Mouse (Mus musculus) small intestine, adult 2 months (tissue): Measurements from ENCODE around the gene Krtap26-1. TPM values are rescaled to one million over a fixed set of nuclear protein-coding genes. Genes with fewer than 3 reads are reported as not detected.

ENCODE experiments used
- H3K27ac ChIP-seq: fragments of 200-500 bp; 2 replicates; pipeline ENCODE4 v1.5.1; 2012; ENCODE audit warnings: low read depth, low read length, control low read depth, inconsistent platforms; ENCODE audit not compliant: insufficient read depth
- H3K27me3 ChIP-seq: fragments of 200-500 bp; 2 replicates; pipeline ENCODE4 v1.6.1; 2012; ENCODE audit warnings: mild to moderate bottlenecking, moderate library complexity, low read length, inconsistent platforms; ENCODE audit not compliant: control insufficient read depth, insufficient read depth
- H3K36me3 ChIP-seq: fragments of 200-500 bp; 2 replicates; pipeline ENCODE4 v1.6.1; 2012; ENCODE audit warnings: mild to moderate bottlenecking, low read length, control low read depth, inconsistent platforms; ENCODE audit not compliant: control insufficient read depth, insufficient read depth
- H3K4me1 ChIP-seq: fragments of 200-500 bp; 2 replicates; pipeline ENCODE4 v1.6.1; 2012; ENCODE audit warnings: low read length, inconsistent platforms, mixed read lengths; ENCODE audit not compliant: control insufficient read depth, insufficient read depth, insufficient read length
- H3K4me3 ChIP-seq: fragments of 200-500 bp; 2 replicates; pipeline ENCODE4 v1.5.1; 2012; ENCODE audit warnings: low read depth, mild to moderate bottlenecking, control low read depth, inconsistent platforms, low read length, moderate library complexity
- CTCF ChIP-seq: fragments of 200-500 bp; IDR thresholded peaks from 2 replicates; pipeline ENCODE4 v1.5.1; 2012; ENCODE audit warnings: low read depth, mild to moderate bottlenecking, control low read depth, inconsistent platforms, low read length, moderate library complexity, mixed read lengths; ENCODE audit not compliant: insufficient replicate concordance, insufficient read length; ENCODE audit errors: extremely low read depth
- POLR2A ChIP-seq: fragments of 200-500 bp; IDR thresholded peaks from 2 replicates; pipeline ENCODE4 v1.6.1; 2012; ENCODE audit warnings: low read depth, mild to moderate bottlenecking, control low read depth, inconsistent platforms, low read length, moderate library complexity
- WGBS: fragments of 180-500 bp; shearing (Covaris S2); methylation state at CpG from one replicate; pipeline ENCODE4 v1.1.7; 2018; 5-methylcytosine and 5-hydroxymethylcytosine counted together
- polyA plus RNA-seq: library from polyadenylated mRNA; depleted of rRNA; stranded (reverse); fragments of >200 nt; gene quantifications from 2 replicates; pipeline ENCODE4 v1.2.3, GENCODE M21; 2012; rRNA removed

The Krtap26-1 gene
- not detected in 2 replicates for polyA plus RNA-seq

DNA sequence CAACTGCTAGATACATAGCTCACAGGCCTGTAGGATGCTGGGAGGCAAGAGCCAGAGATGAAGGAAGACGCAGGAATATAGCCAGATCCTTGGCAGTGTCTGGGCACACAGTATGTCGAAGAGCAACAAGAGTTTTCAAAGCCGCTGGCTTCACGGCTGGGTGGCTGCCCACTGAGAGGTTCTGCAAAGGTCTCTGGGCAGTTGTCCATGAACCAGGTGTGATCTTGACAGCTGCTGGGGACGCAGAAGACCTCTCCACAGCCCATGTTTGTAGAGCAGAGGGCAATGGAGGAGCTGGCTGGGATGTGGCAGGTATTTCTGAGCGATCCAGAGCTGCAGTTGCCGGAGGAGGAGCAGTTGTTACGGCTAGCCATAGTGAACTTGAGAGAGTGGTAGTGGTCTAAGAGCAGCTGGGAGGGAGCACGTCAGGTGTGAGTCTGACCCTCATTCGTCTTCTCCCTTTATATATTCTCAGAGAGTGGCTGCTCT lies at the start of gene Krtap26-1:
Gene Krtap26-1, minus strand, starts transcription at position 439 of the 489 bp plus-strand sequence.
- Histone ChIP-seq H3K4me1 (peaks cover 6% of the 10 kb centered on the region; the same call in 1 of the 2 replicates), H3K4me3 (no peak within 1 kb of the TSS), H3K27ac (no peak within 1 kb of the TSS), H3K27me3 (no peaks in the 10 kb centered on the region), H3K36me3 (no peaks in the 10 kb centered on the region)
- WGBS, result 89% methylated on average over 10 of the region's 10 CpGs
- TF ChIP-seq POLR2A, result no peak
- no peak for TF ChIP-seq CTCF

DNA sequence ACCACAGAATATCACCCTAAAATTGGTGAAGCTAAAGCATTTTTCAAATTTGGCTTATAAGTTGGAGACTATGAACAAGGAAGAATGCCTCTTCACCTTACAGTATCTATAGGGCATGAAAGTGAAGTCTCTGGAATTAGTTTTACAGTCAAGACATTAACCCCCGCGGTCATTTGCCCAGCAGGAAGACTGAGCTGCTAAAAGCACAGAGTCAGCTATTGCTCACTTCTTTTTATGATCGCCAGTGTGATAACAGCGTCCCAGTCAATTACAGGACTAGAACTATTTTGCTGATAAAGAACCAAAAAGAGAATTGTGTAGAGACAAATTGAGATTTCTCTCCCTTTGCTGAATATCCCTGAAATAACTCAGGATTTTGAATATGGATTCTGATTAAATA lies 48.7 kb upstream of the Krtap26-1 start:
- Histone ChIP-seq H3K4me1 (0 out of 2 replicates have a peak, but pooled peaks cover 2% of the 10 kb centered on the region), H3K27ac (no peak overlapping the region), H3K27me3 (no peaks in the 10 kb centered on the region), H3K36me3 (no peaks in the 10 kb centered on the region), H3K4me3 (no peak overlapping the region)
- TF ChIP-seq CTCF, result no peak
- TF ChIP-seq POLR2A, result no peak
- WGBS, result 28% methylated on average over 4 of the region's 4 CpGs

DNA sequence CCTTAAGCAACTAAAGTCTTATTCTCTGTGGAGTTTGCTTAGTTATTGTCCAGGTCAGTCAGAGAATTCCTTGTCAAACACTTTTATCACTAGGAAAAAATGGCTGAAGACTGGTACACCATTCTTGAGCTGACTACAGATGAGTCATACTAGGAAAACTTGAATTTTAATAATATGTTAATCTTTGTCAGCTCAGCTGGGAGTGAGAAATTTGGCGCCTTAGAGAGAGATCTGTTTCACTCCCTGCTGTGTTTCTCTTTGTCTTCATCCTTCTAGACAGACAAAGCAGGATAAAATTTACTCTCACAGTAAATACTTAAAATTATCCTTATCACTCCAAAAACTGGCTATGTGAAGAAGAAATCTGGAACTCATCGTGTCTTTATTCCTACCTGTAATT lies 33.7 kb upstream of the Krtap26-1 start:
- no peaks in the 10 kb centered on the region for H3K27me3 ChIP-seq
- no peak overlapping the region for H3K4me3 ChIP-seq
- no peaks in the 10 kb centered on the region for H3K4me1 ChIP-seq
- no peak overlapping the region for H3K27ac ChIP-seq
- no peaks in the 10 kb centered on the region for H3K36me3 ChIP-seq
- 61% methylated on average over 2 of the region's 2 CpGs for WGBS
- no peak for TF ChIP-seq CTCF
- TF ChIP-seq POLR2A, result no peak

DNA sequence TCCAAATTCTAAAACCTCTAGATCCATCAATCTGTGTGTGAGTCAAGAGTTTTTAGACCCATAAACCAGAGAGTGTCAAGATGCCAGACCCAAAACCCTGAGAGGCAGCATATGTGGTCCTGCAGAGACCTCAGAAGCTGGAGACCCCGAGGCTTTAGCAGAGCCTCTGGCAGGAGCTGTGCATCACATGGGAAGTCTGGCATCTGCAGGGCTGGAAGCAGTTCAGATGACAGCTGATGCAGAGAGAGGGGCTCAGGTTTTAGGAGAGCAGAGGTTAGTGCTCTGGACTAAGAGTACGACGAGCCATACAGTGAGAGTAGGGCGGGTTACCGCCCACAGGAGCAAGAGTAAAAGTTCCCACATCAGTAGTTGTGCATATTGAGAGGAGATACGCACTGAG lies 31.5 kb upstream of the Krtap26-1 start:
- TF ChIP-seq CTCF, result no peak
- no peak for TF ChIP-seq POLR2A
- Histone ChIP-seq H3K4me1 (no peaks in the 10 kb centered on the region), H3K36me3 (no peaks in the 10 kb centered on the region), H3K4me3 (no peak overlapping the region), H3K27me3 (no peaks in the 10 kb centered on the region), H3K27ac (no peak overlapping the region)
- 80% methylated on average over 6 of the region's 6 CpGs for WGBS

GRCm38 (mm10) chr16:88671571-88671970 lies 24.0 kb upstream of the Krtap26-1 start, which contains the start of gene Krtap27-1:
Gene Krtap27-1 (minus strand): TSS chr16:88671671.
- H3K4me1 ChIP-seq, result no peaks in the 10 kb centered on the region
- H3K4me3 ChIP-seq, result no peak within 1 kb of the TSS
- WGBS, result 90% methylated on average over 4 of the region's 4 CpGs
- H3K27me3 ChIP-seq, result no peaks in the 10 kb centered on the region
- no peak within 1 kb of the TSS for H3K27ac ChIP-seq
- no peaks in the 10 kb centered on the region for H3K36me3 ChIP-seq
- TF ChIP-seq POLR2A (no peak), CTCF (no peak)

GRCm38 (mm10) chr16:88657426-88657825 lies 9.8 kb upstream of the Krtap26-1 start:
- no peak overlapping the region for H3K4me3 ChIP-seq
- H3K4me1 ChIP-seq, result no peaks in the 10 kb centered on the region
- no peak overlapping the region for H3K27ac ChIP-seq
- H3K36me3 ChIP-seq, result no peaks in the 10 kb centered on the region
- no peaks in the 10 kb centered on the region for H3K27me3 ChIP-seq
- TF ChIP-seq CTCF, result no peak
- no peak for TF ChIP-seq POLR2A
- WGBS, result 15% methylated on average over 1 of the region's 1 CpGs

DNA sequence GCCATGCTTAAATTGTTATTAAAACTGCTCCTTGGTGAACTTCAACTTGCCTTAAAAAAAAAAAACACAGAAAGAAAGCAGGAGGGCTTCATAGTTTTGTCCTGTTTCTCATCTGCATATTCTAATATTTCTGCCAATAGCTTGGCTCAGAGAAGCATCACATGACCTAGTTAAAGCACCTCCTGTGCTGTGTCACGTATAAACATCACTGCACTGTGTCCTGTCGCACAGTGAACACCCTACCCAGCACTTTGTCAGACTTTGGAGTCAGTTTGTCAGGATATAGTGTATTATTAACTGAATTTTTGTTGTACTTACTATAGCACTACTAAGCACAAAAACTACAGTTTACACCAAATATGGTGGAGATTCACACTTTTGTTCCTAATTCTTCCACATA lies 4.4 kb upstream of the Krtap26-1 start:
- Histone ChIP-seq H3K4me1 (peaks cover 6% of the 10 kb centered on the region; the same call in 1 of the 2 replicates), H3K36me3 (no peaks in the 10 kb centered on the region), H3K27me3 (no peaks in the 10 kb centered on the region), H3K4me3 (no peak overlapping the region), H3K27ac (no peak overlapping the region)
- TF ChIP-seq CTCF, result no peak
- no peak for TF ChIP-seq POLR2A
- 41% methylated on average over 2 of the region's 2 CpGs for WGBS

- no peak overlapping the region for H3K27ac ChIP-seq
Measured at GRCm38 (mm10) chr16:88651082-88651481, 3.5 kb upstream of the Krtap26-1 start.

More at GRCm38 (mm10) chr16:88651082-88651481, 3.5 kb upstream of the Krtap26-1 start:
- no peaks in the 10 kb centered on the region for H3K36me3 ChIP-seq
- H3K4me1 ChIP-seq, result peaks cover 6% of the 10 kb centered on the region; the same call in 1 of the 2 replicates
- H3K4me3 ChIP-seq, result no peak overlapping the region
- TF ChIP-seq POLR2A, result no peak
- no peak for TF ChIP-seq CTCF
- no peaks in the 10 kb centered on the region for H3K27me3 ChIP-seq
- WGBS, result 16% methylated on average over 1 of the region's 1 CpGs
